Mouse (Mus musculus) intestine, postnatal 0 days (tissue): ENCODE results near the gene Tspan31. TPM values are rescaled to one million over a fixed set of nuclear protein-coding genes. Genes with fewer than 3 reads are reported as not detected.

Experiments used
- ATAC-seq: fragments of 200-750 bp; cut with Nextera tagmentation; 2 replicates; pipeline ENCODE4 v1.8.0; 2017; ENCODE audit warnings: mild to moderate bottlenecking, moderate TSS enrichment, moderate library complexity
- H3K27ac ChIP-seq: fragments of 300-500 bp; sonication (generic); 2 replicates; pipeline ENCODE4 v1.5.1; 2014; ENCODE audit warnings: mild to moderate bottlenecking, low read depth, low read length, moderate library complexity
- H3K27me3 ChIP-seq: fragments of 300-500 bp; sonication (generic); replicated peaks from 2 replicates; pipeline ENCODE4 v1.6.1; 2014; ENCODE audit warnings: low read length, mixed read lengths; ENCODE audit not compliant: control insufficient read depth, insufficient read depth
- H3K36me3 ChIP-seq: fragments of 300-500 bp; sonication (generic); 2 replicates; pipeline ENCODE4 v1.6.1; 2014; ENCODE audit warnings: mild to moderate bottlenecking, moderate library complexity; ENCODE audit not compliant: control insufficient read depth, insufficient read depth
- H3K4me1 ChIP-seq: fragments of 300-500 bp; sonication (generic); replicated peaks from 2 replicates; pipeline ENCODE4 v1.6.1; 2014; ENCODE audit warnings: antibody characterized with exemption, low read length, mixed read lengths; ENCODE audit not compliant: control insufficient read depth, insufficient read depth
- H3K4me2 ChIP-seq: fragments of 300-500 bp; sonication (generic); replicated peaks from 2 replicates; pipeline ENCODE4 v1.6.1; 2014; ENCODE audit warnings: low read depth, mild to moderate bottlenecking, moderate library complexity
- H3K4me3 ChIP-seq: fragments of 300-500 bp; sonication (generic); 2 replicates; pipeline ENCODE4 v1.5.1; 2014; ENCODE audit warnings: low read depth, low read length
- H3K9ac ChIP-seq: fragments of 300-500 bp; sonication (generic); 2 replicates; pipeline ENCODE4 v1.6.1; 2014; ENCODE audit warnings: mild to moderate bottlenecking, low read depth, low read length
- H3K9me3 ChIP-seq: fragments of 300-500 bp; sonication (generic); 2 replicates; pipeline ENCODE4 v1.6.1; 2016; ENCODE audit warnings: mixed run types; ENCODE audit not compliant: control insufficient read depth
- CTCF ChIP-seq: sonication (generic); IDR thresholded peaks from 2 replicates; pipeline ENCODE4 v1.5.1; 2016; ENCODE audit warnings: low read depth, mild to moderate bottlenecking, control low read depth, antibody characterized with exemption, moderate library complexity
- WGBS: fragments of 180-500 bp; shearing (Covaris S2); extraction: QIAGEN DNeasy Blood & Tissue Kit; methylation state at CpG from one replicate; pipeline ENCODE4 v1.1.7; 2014; 5-methylcytosine and 5-hydroxymethylcytosine counted together
- polyA plus RNA-seq: library from polyadenylated mRNA; unstranded; fragments of >200 nt; fragmentation: Nextera tagmentation; extraction: Ambion mirVana; gene quantifications from 2 replicates; pipeline ENCODE4 v1.2.1, GENCODE M21; 2015

The Tspan31 gene
- polyA plus RNA-seq, 1 experiment from 2014 or later = 300 TPM

DNA sequence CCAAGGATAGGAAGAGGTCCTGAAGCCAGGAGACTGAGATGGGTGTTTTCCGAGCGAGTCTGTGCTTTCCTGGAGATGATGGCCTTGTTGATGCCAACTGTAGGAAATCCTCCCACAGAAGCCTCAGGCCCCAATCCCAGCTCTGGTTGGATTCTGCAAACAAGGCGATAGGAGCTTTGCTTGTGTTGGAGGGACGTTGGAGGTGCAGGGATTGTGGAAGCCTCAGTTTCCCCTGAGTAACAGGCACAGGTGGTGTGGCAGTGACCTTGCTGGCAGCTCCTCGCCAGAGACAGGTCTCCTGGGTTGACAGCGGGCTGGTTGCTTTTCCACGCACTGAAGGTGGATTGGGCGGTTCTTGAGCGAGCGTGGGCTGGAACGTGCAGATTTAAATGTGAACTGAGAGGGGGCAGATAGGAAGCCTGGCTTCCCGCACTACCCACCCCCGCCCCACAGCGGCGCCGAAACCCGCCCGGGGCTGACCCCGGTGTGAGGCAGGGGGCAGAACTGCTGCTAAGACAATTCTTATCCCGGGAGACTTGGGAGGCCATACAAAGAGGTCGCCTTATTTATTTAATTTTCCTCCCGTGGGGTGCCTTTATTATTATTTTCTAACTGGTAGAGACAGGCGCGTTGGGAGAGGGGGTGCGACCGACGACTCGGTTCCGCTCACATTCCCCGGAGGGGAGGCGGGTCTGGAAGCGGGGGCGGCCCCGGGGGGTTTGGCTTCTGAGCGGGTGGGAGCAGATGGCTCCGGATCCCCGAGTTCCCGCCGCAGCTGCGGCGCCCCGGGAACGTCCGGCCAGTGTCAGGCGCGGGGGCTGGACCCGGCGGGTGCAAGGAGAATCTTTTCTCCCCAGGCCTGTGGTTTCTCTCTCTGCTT, 11.1 kb upstream of the Tspan31 start:
- ATAC-seq = no peak
- Histone ChIP-seq H3K9ac (0 out of 2 replicates have a peak overlapping the region, but pooled peaks have one; percentile 11), H3K27ac (no peak overlapping the region), H3K4me2 (peak overlapping the region; percentile 55), H3K36me3 (no peaks in the 10 kb centered on the region), H3K4me1 (peaks cover 5% of the 10 kb centered on the region; the same call in 1 of the 2 replicates), H3K9me3 (no peaks in the 10 kb centered on the region), H3K27me3 (peaks cover 83% of the 10 kb centered on the region), H3K4me3 (peak overlapping the region; percentile 30)
- TF ChIP-seq CTCF = no peak
- WGBS = 7% methylated on average over 48 of the region's 48 CpGs

DNA sequence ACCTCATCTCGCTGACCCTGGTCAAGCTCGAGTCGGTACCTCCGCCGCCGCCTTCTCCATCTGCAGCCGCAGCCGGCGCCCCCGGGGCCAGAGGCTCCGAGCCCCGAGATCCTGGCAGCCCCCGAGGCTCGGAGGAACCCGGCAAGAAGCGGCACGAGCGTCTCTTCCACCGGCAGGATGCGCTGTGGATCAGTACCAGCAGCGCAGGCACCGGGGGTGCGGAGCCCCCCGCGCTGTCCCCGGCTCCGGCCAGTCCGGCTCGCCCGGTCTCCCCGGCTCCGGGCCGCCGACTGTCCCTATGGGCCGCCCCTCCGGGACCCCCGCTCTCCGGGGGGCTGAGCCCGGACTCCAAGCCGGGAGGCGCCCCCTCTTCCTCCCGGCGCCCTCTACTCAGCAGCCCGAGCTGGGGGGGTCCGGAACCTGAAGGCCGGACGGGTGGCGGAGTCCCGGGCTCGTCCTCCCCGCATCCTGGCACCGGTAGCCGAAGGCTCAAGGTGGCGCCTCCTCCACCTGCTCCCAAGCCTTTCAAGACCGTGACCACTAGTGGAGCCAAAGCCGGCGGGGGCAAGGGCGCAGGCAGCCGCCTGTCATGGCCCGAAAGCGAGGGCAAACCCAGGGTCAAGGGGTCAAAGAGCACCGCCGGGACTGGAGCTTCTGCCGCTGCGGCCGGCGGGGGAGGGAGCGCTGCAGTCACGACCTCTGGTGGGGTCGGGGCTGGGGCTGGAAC, 9.8 kb upstream of the Tspan31 start:
- peak overlapping the region; percentile 41 for H3K4me3 ChIP-seq
- H3K36me3 ChIP-seq = no peaks in the 10 kb centered on the region
- no peaks in the 10 kb centered on the region for H3K9me3 ChIP-seq
- H3K27ac ChIP-seq = no peak overlapping the region
- peaks cover 5% of the 10 kb centered on the region; the same call in 1 of the 2 replicates for H3K4me1 ChIP-seq
- ATAC-seq = no peak
- H3K9ac ChIP-seq = peak overlapping the region; percentile 11; the same call in 1 of the 2 replicates
- peak; percentile 49 for TF ChIP-seq CTCF
- H3K27me3 ChIP-seq = peaks cover 85% of the 10 kb centered on the region
- H3K4me2 ChIP-seq = peak overlapping the region; percentile 71
- 3% methylated on average over 70 of the region's 70 CpGs for WGBS

DNA sequence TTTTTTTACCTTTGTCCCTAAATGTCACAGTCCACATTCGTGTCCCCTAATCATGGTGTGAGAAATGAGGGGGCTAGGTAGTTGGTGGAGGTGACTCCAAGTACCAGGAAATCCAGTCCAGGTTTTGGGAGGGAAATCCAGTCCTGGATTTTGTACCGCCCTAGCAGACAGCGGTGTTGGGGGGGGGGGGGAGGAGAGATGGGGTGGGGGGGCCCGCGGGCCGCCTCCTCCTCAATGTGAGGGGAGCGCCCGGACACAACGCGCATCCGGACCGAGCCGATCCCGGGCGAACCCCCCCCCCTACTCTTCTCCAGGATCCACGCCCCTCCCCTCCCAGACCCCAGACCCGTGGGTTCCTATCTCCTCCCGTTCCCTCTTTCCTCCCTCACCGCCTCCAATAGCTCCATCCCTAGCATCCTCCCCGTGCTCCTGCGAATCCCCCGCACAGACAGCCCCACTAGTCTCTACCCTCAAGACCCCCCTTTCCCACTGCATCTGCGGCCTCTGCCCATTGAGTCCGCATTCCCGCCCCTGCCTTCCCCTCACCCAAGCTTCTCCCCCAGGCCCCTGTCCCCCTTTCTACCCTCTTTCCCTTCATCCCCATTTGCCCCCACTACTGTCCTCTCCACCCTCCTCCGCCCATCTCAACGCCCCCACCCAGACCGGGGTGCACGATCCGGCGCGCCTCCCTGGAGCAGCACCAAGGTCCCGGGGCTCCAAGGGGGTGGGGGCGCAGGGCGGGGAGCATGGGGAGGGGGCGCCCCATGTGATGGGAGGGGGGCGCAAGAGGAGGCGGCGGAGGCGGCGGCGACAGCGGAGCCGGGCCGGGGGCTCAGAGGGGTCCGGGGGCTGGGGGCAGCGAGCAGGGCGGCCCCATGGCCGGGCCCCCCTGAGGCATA, 8.9 kb upstream of the Tspan31 start:
- TF ChIP-seq CTCF = no peak
- H3K4me1 ChIP-seq = peaks cover 5% of the 10 kb centered on the region; the same call in 1 of the 2 replicates
- 4% methylated on average over 44 of the region's 49 CpGs for WGBS
- no peak for ATAC-seq
- H3K9ac ChIP-seq = no peak overlapping the region
- H3K36me3 ChIP-seq = no peaks in the 10 kb centered on the region
- H3K4me2 ChIP-seq = peak overlapping the region; percentile 71
- H3K4me3 ChIP-seq = peak overlapping the region; percentile 41
- H3K9me3 ChIP-seq = no peaks in the 10 kb centered on the region
- H3K27me3 ChIP-seq = peaks cover 77% of the 10 kb centered on the region
- no peak overlapping the region for H3K27ac ChIP-seq

DNA sequence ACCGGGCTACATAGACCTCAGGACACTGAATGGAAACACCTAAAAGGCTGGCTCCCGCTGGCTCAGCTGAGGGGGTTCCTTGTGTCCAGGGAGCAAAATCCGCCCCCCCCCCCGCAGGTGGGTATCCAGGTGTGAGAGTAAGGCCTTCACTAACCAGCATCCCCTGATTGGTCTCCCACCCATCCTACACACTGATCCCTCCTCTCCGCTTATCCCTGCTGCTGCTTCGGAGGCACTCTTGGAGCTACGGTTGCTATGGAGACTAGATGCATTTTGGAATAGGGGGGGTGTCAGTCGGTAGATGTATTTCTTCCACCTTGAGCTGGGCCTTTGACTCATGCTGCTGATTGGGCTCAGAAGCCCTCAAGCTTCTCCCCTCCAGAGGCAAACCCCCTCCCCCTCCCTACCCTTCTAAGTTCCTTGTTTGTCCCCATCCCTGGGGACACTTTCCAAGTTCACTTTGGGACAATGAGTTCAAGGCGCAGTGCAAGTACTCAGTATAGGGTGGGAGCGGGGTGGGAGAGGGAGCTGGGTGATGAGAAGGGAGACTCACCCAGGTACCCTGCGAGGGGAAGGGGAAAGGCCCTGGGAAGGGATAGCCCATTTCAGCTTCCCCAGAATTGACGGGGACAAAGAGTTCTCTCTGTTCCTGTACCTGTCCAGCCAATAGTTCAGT, 8.1 kb upstream of the Tspan31 start:
- H3K27ac ChIP-seq = no peak overlapping the region
- 5% methylated on average over 12 of the region's 12 CpGs for WGBS
- peak overlapping the region; percentile 71 for H3K4me2 ChIP-seq
- peak overlapping the region; percentile 41; the same call in 1 of the 2 replicates for H3K4me3 ChIP-seq
- no peaks in the 10 kb centered on the region for H3K9me3 ChIP-seq
- H3K4me1 ChIP-seq = peaks cover 5% of the 10 kb centered on the region; the same call in 1 of the 2 replicates
- no peaks in the 10 kb centered on the region for H3K36me3 ChIP-seq
- H3K27me3 ChIP-seq = peaks cover 69% of the 10 kb centered on the region
- no peak for ATAC-seq
- TF ChIP-seq CTCF = no peak
- no peak overlapping the region for H3K9ac ChIP-seq

DNA sequence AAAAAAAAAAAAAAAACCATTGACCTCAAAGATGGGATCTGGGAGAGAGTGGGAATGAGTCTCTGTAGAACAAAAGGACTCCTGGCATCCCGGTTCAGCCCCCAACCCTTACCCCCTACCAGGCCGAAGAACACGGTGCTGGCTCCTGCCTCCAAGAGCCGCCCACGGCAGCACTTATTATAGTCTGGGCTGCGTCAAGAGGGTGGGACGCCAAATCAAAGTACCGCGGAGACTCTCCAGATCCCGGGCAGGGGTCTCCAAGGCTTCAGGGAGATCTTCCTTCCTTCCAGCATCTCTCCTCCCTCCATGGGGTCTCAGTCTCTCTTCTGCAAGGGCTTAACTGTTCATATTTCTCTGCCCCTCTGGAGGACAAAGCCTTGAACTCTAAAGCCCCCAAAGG, 7.5 kb upstream of the Tspan31 start:
- H3K27ac ChIP-seq = no peak overlapping the region
- TF ChIP-seq CTCF = no peak
- no peak overlapping the region for H3K4me2 ChIP-seq
- no peaks in the 10 kb centered on the region for H3K9me3 ChIP-seq
- ATAC-seq = no peak
- WGBS = 12% methylated on average over 10 of the region's 10 CpGs
- no peak overlapping the region for H3K4me3 ChIP-seq
- no peak overlapping the region for H3K9ac ChIP-seq
- 0 out of 2 replicates have a peak, but pooled peaks cover 5% of the 10 kb centered on the region for H3K4me1 ChIP-seq
- H3K36me3 ChIP-seq = no peaks in the 10 kb centered on the region
- H3K27me3 ChIP-seq = peaks cover 63% of the 10 kb centered on the region
